Mouse (Mus musculus) CH12.LX (cell line): ENCODE data around the gene Cth.

Experiments
- CHD1 ChIP-seq: IDR thresholded peaks from 2 replicates; pipeline ENCODE4 v1.6.1; 2012; ENCODE audit warnings: low read depth, low read length, improper control_type of control experiment, inconsistent platforms
- CTCF ChIP-seq, 2 experiments: IDR thresholded peaks in 1 of 2; conservative IDR thresholded peaks in 1 of 2; 2 replicates each; pipeline ENCODE4 v1.5.1; 2011 to 2012; ENCODE audit warnings: low read depth in 2 of 2, low read length in 2 of 2, improper control_type of control experiment in 1 of 2, inconsistent platforms in 1 of 2, mild to moderate bottlenecking in 1 of 2, moderate library complexity in 1 of 2
- EP300 ChIP-seq: IDR thresholded peaks from 2 replicates; pipeline ENCODE4 v1.6.1; 2011; ENCODE audit warnings: low read length, improper control_type of control experiment
- RCOR1 ChIP-seq: conservative IDR thresholded peaks from 2 replicates; pipeline ENCODE4 v1.6.1; 2012; ENCODE audit warnings: low read depth, mild to moderate bottlenecking, inconsistent platforms, low read length, improper control_type of control experiment
- SMC3 ChIP-seq: IDR thresholded peaks from 2 replicates; pipeline ENCODE4 v1.6.1; 2011; ENCODE audit warnings: low read depth, low read length, improper control_type of control experiment
- ZC3H11A ChIP-seq: IDR thresholded peaks from 2 replicates; pipeline ENCODE4 v1.6.1; 2012; ENCODE audit warnings: low read depth, mild to moderate bottlenecking, inconsistent platforms, low read length, improper control_type of control experiment
- ZNF384 ChIP-seq: IDR thresholded peaks from 2 replicates; pipeline ENCODE4 v1.6.1; 2012; ENCODE audit warnings: low read depth, low read length, improper control_type of control experiment, inconsistent platforms

DNA sequence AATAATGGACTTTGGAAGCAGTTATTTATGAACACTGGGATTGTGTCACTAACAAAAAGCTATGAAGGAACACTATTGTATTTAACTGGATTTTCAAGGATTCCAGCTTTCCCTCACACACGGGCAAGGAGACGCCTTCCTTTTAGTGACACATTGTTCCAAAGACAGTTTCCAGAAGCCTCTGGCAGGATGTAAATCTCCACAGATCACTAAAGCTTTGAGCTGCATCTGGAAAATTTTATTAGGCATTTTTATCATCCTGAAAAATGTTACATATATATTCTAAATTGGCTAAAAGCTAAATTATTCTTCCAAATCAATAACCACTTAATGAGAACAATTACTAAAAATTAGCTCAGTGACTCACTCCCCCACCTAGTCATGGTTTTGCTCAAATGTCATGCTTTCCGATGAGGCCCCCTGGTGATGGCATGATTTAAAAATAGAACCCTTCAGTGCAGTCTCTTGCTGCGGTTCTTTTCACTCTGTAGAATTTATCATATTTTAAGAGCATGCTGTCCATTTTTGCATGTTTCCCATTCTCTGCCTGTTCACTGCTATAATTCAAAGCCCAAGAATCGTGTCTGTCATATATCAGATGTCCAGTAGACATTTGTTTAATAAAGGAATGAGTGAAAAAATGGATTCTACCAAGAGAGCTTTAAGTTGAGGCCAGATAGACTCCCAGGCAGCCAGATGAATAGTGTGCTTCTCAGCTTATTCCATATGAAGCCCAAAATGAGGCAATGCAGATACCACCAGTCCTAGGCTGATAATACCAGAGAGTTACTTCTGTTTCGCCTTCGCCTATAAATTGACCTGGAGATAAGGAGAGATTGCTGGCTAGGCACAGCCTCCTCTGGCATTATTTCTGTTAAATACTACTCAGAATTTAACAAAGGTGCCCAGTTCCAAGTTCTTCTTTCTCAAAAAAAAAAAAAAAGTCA lies 77.3 kb downstream of the Cth start:
- TF ChIP-seq CTCF (conservative IDR thresholded peaks at IDR 0.05 in 1 of 2, IDR thresholded peaks at IDR 0.05 in 1 of 2; ENCODE audit: low read depth in 2 of 2, low read length in 2 of 2): peak in 1 of 2 experiments; percentile 49; a peak in 2 of 4 replicates
- no peak for TF ChIP-seq CHD1
- TF ChIP-seq RCOR1: peak; percentile 67; the same call in 1 of the 2 replicates
- peak; percentile 93 for TF ChIP-seq EP300
- TF ChIP-seq SMC3: peak; percentile 38
- no peak for TF ChIP-seq ZC3H11A
- TF ChIP-seq ZNF384: no peak
